ENCODE assay signal across 9 mouse cellular contexts in genomic region chr1:33883102-33883839, GRCm38 (mm10). TPM values are rescaled to one million over a fixed set of nuclear protein-coding genes. Genes with fewer than 3 reads are reported as not detected.
DNase-seq lines count a peak whose midpoint lies in the region; ATAC-seq and TF ChIP-seq lines count a peak whose summit lies in the region.
"Had no signal": no experiment of that assay in that cellular context is flagged by ENCODE, and none has a peak within 500 bp of the region (broad histone marks: within the 10 kb centered on the region; RNA-seq: fewer than 3 reads in every experiment).

No protein-coding gene starts in this region.

- WGBS in cerebellum, adult 2 months: 36% methylated on average over 18 of the region's 18 CpGs
- WGBS in embryonic facial prominence, embryonic 15.5 days: 8% methylated on average over 18 of the region's 18 CpGs

- no peaks in the 10 kb centered on the region for H3K4me1 ChIP-seq in cerebellum, adult 2 months (ENCODE audit: control insufficient read depth, insufficient read depth, low read length)
- no peaks in the 10 kb centered on the region; the same call in 1 of the 2 replicates for H3K4me1 ChIP-seq in embryonic facial prominence, embryonic 15.5 days
- peaks cover 6% of the 10 kb centered on the region; the same call in 1 of the 2 replicates for H3K4me1 ChIP-seq in megakaryocyte, embryonic 14.5 days

- no peak overlapping the region for H3K9ac ChIP-seq in embryonic facial prominence, embryonic 15.5 days

- H3K4me3 ChIP-seq in cerebellum, adult 2 months (replicated peaks; ENCODE audit: insufficient read depth, low read depth, low read length): no peak overlapping the region
- H3K4me3 ChIP-seq in embryonic facial prominence, embryonic 15.5 days (replicated peaks): peak overlapping the region; percentile 34
- peak overlapping the region; percentile 88 for H3K4me3 ChIP-seq in megakaryocyte, embryonic 14.5 days (replicated peaks)

- TF ChIP-seq CTCF in cerebellum, adult 2 months (IDR thresholded peaks at IDR 0.05; ENCODE audit: borderline replicate concordance, insufficient read depth, low read depth, low read length): no peak

- H3K27ac ChIP-seq in cerebellum, adult 2 months (ENCODE audit: insufficient read depth, low read length): no peak overlapping the region
- H3K27ac ChIP-seq in embryonic facial prominence, embryonic 15.5 days (replicated peaks): no peak overlapping the region

- peak overlapping the region; percentile 47 for H3K4me2 ChIP-seq in embryonic facial prominence, embryonic 15.5 days (replicated peaks)

- H3K27me3 ChIP-seq in cerebellum, adult 2 months (ENCODE audit: control insufficient read depth, insufficient read depth, low read length): no peaks in the 10 kb centered on the region
- no peaks in the 10 kb centered on the region for H3K27me3 ChIP-seq in embryonic facial prominence, embryonic 15.5 days
- H3K27me3 ChIP-seq in megakaryocyte, embryonic 14.5 days (replicated peaks): no peaks in the 10 kb centered on the region

- H3K36me3 ChIP-seq in embryonic facial prominence, embryonic 15.5 days: no peaks in the 10 kb centered on the region
- H3K36me3 ChIP-seq in megakaryocyte, embryonic 14.5 days (replicated peaks; ENCODE audit: low read length): no peaks in the 10 kb centered on the region
- H3K36me3 ChIP-seq: G1E had no signal

- intact Hi-C loops in left cerebral cortex, postnatal 14 days (cut with DNase I): no loop called here

- TF ChIP-seq POLR2A in cerebellum, adult 2 months (IDR thresholded peaks at IDR 0.05; ENCODE audit: borderline replicate concordance, insufficient read depth, low read length): no peak

- peak; percentile 18 to 25 for DNase-seq in cerebellum, adult 2 months
- DNase-seq in cerebellum, postnatal 36 days: no peak
- DNase-seq in NIH3T3 (ENCODE audit: low read depth): peak; percentile 76
- peak; percentile 31 for DNase-seq in heart, postnatal 4 days
- DNase-seq in left cerebral cortex, postnatal 14 days (ENCODE audit: low spot score in 2 of 2): peak; percentile 50 to 62
- DNase-seq in testis, postnatal 14 days (ENCODE audit: low spot score): peak; percentile 17

- ATAC-seq in embryonic facial prominence, embryonic 15.5 days (ENCODE audit: insufficient number of reproducible peaks, low FRiP score, low TSS enrichment, low read depth): no peak

- no peaks in the 10 kb centered on the region for H3K9me3 ChIP-seq in embryonic facial prominence, embryonic 15.5 days (replicated peaks)
- no peaks in the 10 kb centered on the region for H3K9me3 ChIP-seq in megakaryocyte, embryonic 14.5 days
- H3K9me3 ChIP-seq: G1E had no signal

RNA-seq across cellular contexts. Expression of gene Bend6, which starts 24.3 kb away (rescaled TPM):
- 276 and 283 TPM in 2 replicates for polyA plus RNA-seq in cerebellum, adult 2 months (2012; rRNA removed)
- 0.98 and 2.0 TPM in 2 replicates for polyA plus RNA-seq in embryonic facial prominence, embryonic 15.5 days (2015; fragmentation: Nextera tagmentation; extraction: Ambion mirVana)
- total RNA-seq in heart, postnatal 4 days (2021): 1 to 10 TPM; 4.5 to 6.8 TPM
- 100 to 1,000 TPM; 141 TPM for total RNA-seq in left cerebral cortex, postnatal 14 days (2021)
- polyA plus RNA-seq in megakaryocyte, embryonic 14.5 days (2012; ENCODE audit: insufficient read depth, low replicate concordance): not detected in 2 replicates
- total RNA-seq: G1E had no signal
- polyA plus RNA-seq: G1E had no signal

RNA-seq across cellular contexts. Expression of gene Dst, which starts 24.8 kb away (rescaled TPM):
- polyA plus RNA-seq in cerebellum, adult 2 months (2012; rRNA removed): 143 and 148 TPM in 2 replicates
- polyA plus RNA-seq in embryonic facial prominence, embryonic 15.5 days (2015; fragmentation: Nextera tagmentation; extraction: Ambion mirVana): 22.8 and 28.7 TPM in 2 replicates
- total RNA-seq in heart, postnatal 4 days (2021): 100 to 1,000 TPM; 238 TPM
- total RNA-seq in left cerebral cortex, postnatal 14 days (2021): 100 to 1,000 TPM; 240 to 256 TPM
- 4.2 and 8.8 TPM in 2 replicates for polyA plus RNA-seq in megakaryocyte, embryonic 14.5 days (2012; ENCODE audit: insufficient read depth, low replicate concordance)
- polyA plus RNA-seq: G1E had no signal

Comparison
In these comparisons a context has a peak if more than half of its experiments do, and no peak if none do; other contexts are left out.
1. DNase-seq: peak in cerebellum, adult 2 months (2 of 2), NIH3T3 (single experiment), heart, postnatal 4 days (single experiment), left cerebral cortex, postnatal 14 days (2 of 2) and testis, postnatal 14 days (single experiment); none in cerebellum, postnatal 36 days (0 of 2).
2. RNA of gene Bend6, which starts 24.3 kb away (polyA plus RNA-seq): 276 to 283 TPM in cerebellum, adult 2 months; 0.98 to 2.0 TPM in embryonic facial prominence, embryonic 15.5 days and not detected in megakaryocyte, embryonic 14.5 days; every median in the first group is over 10 times any median in the second.